Mouse (Mus musculus) kidney, postnatal 14 days (tissue): ENCODE measurements at regions not wholly inside any gene's neighbourhood (a gene's known extent, or its start where the extent isn't known, plus 50 kb on each side); places are given as distances from the start of the nearest gene placed in this dataset.

Experiments
- DNase-seq: peaks from one replicate; pipeline ENCODE4 v3.0.0; 2022; ENCODE audit warnings: mixed read lengths

- DNase-seq = no peak
These were observed 61.7 kb upstream of the Dpyd start for GRCm38 (mm10) chr3:118500234-118500633.

GRCm38 (mm10) chr3:118507582-118508237 is 54.2 kb upstream of the Dpyd start:
- DNase-seq = no peak

GRCm38 (mm10) chr3:118510837-118511236 is 51.1 kb upstream of the Dpyd start:
- no peak for DNase-seq

GRCm38 (mm10) chr3:118511969-118512368 is 50.0 kb upstream of the Dpyd start:
- no peak for DNase-seq
